Mouse (Mus musculus) MEL (cell line): ENCODE data around the gene Ipo13.

Source experiments
- CTCF ChIP-seq, 3 experiments: IDR thresholded peaks in 2 of 3; conservative IDR thresholded peaks in 1 of 3; 2 replicates each; pipeline ENCODE4 v1.5.1; 2011 to 2012; ENCODE audit warnings: low read length in 3 of 3, low read depth in 2 of 3, mild to moderate bottlenecking in 2 of 3, improper control_type of control experiment in 1 of 3, inconsistent platforms in 1 of 3, mixed read lengths in 1 of 3, moderate library complexity in 1 of 3; ENCODE audit not compliant: control insufficient read depth in 1 of 3, insufficient read depth in 1 of 3, poor library complexity in 1 of 3, severe bottlenecking in 1 of 3
- EP300 ChIP-seq, 2 experiments: IDR thresholded peaks; 2 replicates each; pipeline ENCODE4 v1.6.1; 2011; ENCODE audit warnings: improper control_type of control experiment in 2 of 2, low read length in 2 of 2, low read depth in 1 of 2, mild to moderate bottlenecking in 1 of 2
- JUND ChIP-seq: IDR thresholded peaks from 2 replicates; pipeline ENCODE4 v1.6.1; 2011; ENCODE audit warnings: low read depth, mild to moderate bottlenecking, improper control_type of control experiment, low read length
- MAX ChIP-seq: IDR thresholded peaks from 2 replicates; pipeline ENCODE4 v1.6.1; 2011; ENCODE audit warnings: low read length, improper control_type of control experiment
- MAZ ChIP-seq: IDR thresholded peaks from 2 replicates; pipeline ENCODE4 v1.6.1; 2012; ENCODE audit warnings: low read depth, mild to moderate bottlenecking, inconsistent platforms, low read length, improper control_type of control experiment
- POLR2A ChIP-seq, 2 experiments: IDR thresholded peaks; 2 replicates each; pipeline ENCODE4 v1.6.1; 2011 to 2012; ENCODE audit warnings: low read length in 2 of 2, mild to moderate bottlenecking in 2 of 2, control low read depth in 1 of 2, improper control_type of control experiment in 1 of 2, low read depth in 1 of 2, moderate library complexity in 1 of 2; ENCODE audit not compliant: control insufficient read depth in 1 of 2, insufficient read depth in 1 of 2, poor library complexity in 1 of 2
- RCOR1 ChIP-seq: IDR thresholded peaks from 2 replicates; pipeline ENCODE4 v1.6.1; 2012; ENCODE audit warnings: low read depth, mild to moderate bottlenecking, inconsistent platforms, low read length, improper control_type of control experiment
- UBTF ChIP-seq: IDR thresholded peaks from 2 replicates; pipeline ENCODE4 v1.6.1; 2012; ENCODE audit warnings: low read depth, mild to moderate bottlenecking, inconsistent platforms, low read length, improper control_type of control experiment, moderate library complexity, borderline replicate concordance; ENCODE audit not compliant: insufficient read depth
- ZC3H11A ChIP-seq: IDR thresholded peaks from 2 replicates; pipeline ENCODE4 v1.6.1; 2012; ENCODE audit warnings: low read depth, mild to moderate bottlenecking, inconsistent platforms, low read length, improper control_type of control experiment

DNA sequence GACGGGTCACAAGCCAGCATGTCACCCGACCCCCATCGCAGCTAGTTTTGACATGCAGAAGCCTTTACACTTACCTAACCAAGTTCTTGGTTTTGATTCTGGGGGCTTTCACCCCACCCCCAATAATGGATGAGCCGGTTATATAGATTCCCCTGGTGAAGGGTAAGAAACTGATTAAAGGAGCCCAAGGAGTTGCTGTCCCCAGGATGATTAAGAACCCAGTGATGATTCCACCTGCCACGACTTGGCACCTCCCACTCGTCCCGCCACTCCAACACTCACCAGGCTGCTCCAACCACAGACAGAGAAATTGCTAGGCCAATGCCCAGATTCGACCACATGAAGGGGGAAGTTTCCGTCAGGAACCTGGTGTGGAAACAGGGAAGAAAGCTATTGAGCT, 28.8 kb downstream of the Ipo13 start:
- TF ChIP-seq JUND (no peak), RCOR1 (no peak), ZC3H11A (no peak), EP300 (IDR thresholded peaks at IDR 0.05; ENCODE audit: low read depth in 1 of 2, low read length in 2 of 2) (no peak), MAX (no peak), UBTF (no peak), CTCF (IDR thresholded peaks at IDR 0.05 in 2 of 3, conservative IDR thresholded peaks at IDR 0.05 in 1 of 3; ENCODE audit: control insufficient read depth in 1 of 3, insufficient read depth in 1 of 3, low read depth in 2 of 3, low read length in 3 of 3, poor library complexity in 1 of 3, severe bottlenecking in 1 of 3) (no peak), POLR2A (IDR thresholded peaks at IDR 0.05; ENCODE audit: control insufficient read depth in 1 of 2, insufficient read depth in 1 of 2, low read depth in 1 of 2, low read length in 2 of 2, poor library complexity in 1 of 2) (no peak), MAZ (no peak)
